Mouse (Mus musculus) thymus, postnatal 10 days (tissue): ENCODE measurements around the gene Mfsd6.
"Not testable (repeated sequence)": the region's sequence is repeated elsewhere in the genome, so short reads cannot be mapped to it uniquely, and the experiment has no call there.

ENCODE experiments used
- DNase-seq, 2 experiments: peaks; one replicate each; pipeline ENCODE4 v3.0.0; 2021; ENCODE audit warnings: low spot score in 2 of 2

Mfsd6 gene

DNA sequence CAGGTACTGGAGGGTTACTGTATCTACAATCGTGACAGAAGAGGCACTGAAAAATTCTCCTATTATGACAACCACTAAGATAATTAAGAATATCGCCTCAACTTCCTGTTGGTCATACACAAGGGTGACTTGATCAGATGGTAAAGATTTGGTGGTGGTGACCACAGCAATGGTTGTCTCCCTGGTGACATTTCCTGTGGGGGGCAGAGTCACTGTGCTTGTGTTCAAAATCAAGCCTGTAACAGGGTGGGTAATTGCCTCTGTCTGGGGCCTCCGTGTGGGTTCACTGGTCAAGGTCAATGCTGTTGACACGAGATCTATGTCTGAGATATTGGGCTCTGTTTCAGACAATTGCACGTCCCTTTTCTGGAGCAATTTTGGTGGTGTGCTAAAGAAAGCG, 18.5 kb downstream of the Mfsd6 start:
- DNase-seq: no peak

DNA sequence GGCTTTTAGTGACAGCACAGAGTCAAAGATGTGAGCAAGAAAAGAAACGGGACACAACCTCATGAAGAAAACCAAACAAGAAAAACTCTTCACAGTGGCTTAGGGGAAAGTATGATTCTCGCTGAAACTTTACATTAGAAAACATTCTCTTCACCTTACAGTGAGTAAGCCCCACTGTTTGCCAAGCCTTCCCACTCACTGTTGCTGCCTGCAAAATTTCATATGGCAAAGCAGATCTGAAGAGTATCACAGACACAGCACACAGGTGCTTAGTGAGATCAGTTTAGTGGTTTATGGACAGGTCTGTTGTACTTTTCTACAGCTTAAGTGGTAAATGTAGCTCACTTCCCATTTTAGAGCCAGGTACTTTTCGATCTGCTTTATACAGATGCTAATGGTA, 20.2 kb downstream of the Mfsd6 start:
- DNase-seq: no peak

DNA sequence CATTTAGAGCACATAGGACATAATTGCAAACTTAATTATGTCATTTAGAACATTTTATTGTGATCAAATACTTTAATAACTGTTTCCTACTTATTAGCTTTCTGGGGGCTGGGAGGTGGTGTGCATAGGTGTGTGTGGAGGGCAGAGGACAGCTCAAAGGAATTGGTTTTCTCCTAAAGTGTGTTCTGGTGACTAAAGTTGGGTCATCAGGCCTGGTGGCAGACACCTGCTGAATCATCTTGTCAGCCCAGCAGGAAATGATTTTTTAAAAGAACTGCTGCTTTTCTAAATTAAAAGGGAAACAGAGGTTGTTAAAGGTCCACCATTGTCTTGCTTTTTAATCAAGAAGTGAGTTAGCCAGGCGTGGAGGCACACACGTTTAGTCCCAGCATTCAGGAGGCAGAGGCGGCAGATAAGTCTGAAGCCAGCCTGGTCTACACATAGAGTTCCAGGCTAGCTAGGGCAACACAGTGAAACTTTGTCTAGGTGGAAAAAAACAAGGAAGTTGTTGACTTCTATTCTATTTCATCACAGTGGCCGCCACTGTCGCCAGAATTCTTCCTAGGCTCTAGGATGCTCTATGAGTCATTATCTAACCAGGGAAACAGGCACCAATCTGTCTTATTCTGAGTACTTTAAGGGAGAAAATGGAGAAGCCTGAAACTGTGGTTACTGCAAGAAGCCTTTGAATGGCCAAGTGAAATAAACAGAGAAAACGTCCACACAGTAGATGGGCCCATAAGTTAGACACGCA, 24.3 kb downstream of the Mfsd6 start:
- DNase-seq: no peak

DNA sequence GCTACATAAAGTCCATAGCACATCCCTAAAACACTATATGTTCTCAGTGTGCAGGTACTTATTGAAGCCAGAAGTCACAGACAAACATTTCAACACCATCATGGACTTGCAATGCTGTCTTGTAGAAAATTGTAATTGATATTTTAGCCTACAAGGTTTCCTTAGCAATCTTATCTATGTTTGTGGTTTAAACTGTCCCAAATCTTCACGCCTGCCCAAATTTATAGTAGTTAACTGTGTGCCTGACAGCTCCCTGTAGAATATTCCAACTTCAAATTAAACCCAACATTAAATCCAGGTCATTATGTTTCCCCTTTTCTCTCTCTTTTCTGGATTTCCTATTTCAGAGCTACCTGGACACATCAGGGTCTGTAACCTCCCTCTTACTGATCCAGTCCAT, 25.3 kb downstream of the Mfsd6 start:
- no peak for DNase-seq

DNA sequence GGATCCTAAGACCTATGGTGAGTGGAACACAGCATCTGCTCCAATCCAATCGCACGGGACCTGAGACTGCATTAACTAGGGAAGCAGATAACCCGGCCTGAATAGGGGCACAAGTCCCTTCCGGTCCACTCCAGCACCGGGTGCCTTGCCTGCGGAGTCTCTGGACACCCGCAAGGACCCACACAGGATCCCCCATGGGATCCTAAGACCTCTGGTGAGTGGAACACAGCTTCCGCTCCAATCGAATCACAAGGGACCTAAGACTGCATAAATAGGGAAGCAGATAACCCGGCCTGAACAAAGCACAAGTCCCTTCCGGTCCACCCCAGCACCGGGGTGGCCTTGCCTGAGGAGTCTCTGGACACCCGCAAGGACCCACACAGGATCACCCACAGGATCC, 32.8 kb downstream of the Mfsd6 start:
- DNase-seq: not testable (repeated sequence)

DNA sequence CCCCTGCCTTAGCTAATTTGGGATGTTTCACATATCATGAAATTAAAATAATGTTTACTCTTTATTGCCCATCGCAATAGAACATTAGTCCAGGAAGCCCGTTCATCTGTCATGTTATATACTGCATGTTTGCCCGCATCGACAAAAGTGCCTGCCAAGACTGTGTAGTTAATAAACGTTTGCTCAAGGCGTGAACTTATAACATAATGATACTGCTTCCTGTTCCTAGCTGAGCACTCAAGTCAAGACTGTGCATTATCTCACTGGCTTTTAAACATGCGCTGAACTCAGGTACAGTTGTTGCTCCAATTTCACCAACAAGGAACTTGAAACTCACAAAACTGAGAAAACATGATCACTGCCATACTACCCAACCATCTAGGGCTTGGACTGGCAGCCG, 39.6 kb downstream of the Mfsd6 start:
- DNase-seq: no peak

DNA sequence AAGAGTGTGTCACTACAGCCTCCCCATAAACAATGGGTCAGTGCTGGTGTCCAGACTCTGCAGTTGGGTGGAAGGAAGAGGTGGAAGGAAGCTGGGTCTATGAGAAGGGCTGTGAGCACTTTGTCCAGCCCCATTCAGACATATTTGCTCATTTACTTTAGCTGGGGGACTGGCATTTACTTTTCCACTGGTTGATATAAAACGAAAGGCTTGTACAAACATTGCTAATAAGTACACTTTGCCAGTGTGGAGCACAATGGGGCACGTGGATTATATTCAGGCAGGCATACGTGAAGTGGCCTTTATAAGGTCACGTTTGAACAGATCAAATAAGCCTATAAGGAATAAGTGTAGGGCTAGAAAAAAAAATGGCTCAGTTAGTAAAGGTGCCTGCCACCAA, 43.7 kb downstream of the Mfsd6 start:
- no peak for DNase-seq

DNA sequence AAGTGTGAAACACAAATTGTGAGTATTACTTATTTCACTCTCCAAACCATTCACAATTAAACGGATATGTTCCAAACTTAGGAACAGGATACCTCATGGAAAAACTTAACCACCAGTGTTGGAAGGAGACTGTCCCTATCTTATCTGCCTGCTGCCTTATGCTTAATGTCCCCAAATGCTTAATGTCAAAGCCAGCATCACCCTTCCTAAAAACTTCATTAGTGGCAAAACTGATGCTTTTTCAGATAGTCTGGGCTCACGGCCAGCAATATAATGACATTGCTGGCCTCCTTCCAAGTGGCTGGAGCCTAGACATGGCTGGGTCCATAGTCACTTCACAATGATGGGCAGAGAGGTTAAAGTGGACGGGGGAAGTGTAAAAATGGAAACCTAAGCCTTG, 50.6 kb downstream of the Mfsd6 start:
- DNase-seq: no peak

GRCm38 (mm10) chr1:52675561-52676551, 51.4 kb downstream of the Mfsd6 start:
- DNase-seq: no peak

DNA sequence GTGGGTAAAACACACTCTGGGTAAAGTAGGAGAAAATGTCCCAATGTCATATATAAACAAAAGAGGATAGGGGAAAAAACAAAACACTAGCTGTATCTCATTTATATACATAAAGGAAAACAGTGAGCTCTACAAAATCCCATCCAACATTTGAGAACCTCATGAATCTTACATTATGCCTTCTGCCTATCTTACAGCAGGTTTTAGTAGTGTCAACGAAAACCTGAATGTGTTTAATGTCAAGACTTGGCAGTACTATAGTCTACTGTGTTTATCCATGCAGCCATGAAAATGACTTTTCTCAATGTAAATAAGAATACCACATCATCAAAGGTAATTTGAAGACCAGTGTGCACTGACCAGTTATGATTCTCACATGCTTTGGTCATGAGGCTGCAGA, 57.3 kb downstream of the Mfsd6 start:
- no peak for DNase-seq

DNA sequence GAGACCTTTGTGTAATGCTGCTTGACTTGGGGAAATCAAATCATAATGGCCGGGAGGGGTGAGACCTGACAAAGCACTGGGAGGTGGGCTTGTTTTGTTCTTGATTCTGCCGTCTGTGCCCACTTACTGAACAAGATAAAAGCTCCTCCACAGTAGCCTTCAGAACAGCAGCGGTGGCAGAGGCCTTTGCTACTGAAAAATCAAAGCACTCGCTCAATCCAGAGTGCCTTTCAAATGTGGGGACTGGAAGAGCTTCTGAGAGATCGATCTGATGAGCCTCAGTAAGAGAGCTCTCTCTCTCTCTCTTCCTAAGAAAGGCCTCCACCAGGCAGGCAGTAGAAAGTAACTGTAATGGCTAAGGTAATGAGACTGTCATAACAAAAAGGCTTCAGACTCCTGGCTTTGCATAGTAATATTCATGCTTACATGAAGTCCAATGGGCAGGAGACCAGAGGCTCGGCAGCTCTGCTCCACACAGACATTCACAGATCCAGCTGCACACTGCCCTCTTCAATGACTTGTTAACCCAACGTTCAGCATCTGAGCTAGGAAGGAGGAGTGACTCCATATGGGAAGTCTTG, 58.4 kb downstream of the Mfsd6 start:
- DNase-seq: no peak

DNA sequence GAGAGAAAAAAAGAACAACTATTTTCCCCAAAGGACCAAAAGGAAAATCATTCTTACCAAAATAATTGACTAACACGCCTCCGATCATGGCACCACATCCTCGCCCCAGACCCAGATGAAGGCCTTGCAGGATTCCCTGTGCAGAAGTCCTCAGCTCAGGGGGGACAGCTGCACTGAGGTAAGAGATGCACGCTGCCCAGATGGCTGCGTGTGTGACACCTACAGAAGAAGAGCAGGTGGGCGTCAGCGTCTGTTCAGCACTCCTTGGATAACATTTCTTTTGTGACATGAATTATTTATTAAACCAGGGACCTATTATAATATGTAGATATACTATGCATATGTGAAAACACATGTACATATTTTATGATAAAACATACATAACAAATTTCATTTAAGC, 64.0 kb downstream of the Mfsd6 start:
- DNase-seq: no peak

- DNase-seq: no peak
Measured at GRCm38 (mm10) chr1:52660765-52661164, 66.5 kb downstream of the Mfsd6 start.

- DNase-seq: no peak
Measured at GRCm38 (mm10) chr1:52660278-52660677, 67.0 kb downstream of the Mfsd6 start.

DNA sequence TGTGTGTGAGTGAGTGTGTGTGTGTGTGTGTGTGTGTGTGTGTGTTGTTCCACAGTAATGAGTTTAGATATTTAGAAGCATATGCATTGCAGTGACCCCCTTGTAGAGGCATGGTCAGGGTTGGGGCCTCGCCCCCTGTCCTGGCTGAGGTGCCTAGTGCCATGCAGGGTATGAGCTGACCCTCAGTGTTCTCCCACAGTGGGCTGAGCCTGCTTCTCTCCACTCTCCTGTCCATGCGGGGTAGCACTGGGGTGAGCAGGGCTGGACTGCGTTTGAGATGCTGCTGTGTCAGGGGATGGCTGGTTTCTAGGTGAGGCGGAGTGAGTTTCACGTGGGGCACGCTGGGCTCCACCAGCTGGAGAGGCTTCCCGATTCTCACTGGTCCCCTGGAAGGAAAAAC, 69.1 kb downstream of the Mfsd6 start:
- DNase-seq: no peak

DNA sequence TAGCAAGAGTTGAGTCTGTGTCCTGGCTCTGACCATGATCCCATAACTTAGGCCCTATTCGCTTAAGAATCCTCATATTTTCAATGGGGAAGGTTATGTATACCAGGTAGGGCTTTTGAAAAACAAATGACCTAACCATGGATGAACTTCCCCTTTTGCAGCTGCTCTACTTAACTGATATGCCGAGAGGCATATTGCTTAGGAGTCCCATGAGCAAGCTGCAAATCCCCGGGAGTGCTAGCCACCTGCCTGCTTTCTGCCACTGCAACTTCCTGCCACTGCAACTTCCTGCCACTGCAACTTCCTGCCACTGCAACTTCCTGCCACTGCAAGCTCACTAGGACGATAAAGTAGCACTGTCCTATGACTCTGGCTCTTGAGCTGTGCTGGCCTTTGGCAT, 72.1 kb downstream of the Mfsd6 start:
- DNase-seq: peak; percentile 40 to 48

GRCm38 (mm10) chr1:52653366-52653765, 73.9 kb downstream of the Mfsd6 start:
- no peak for DNase-seq

GRCm38 (mm10) chr1:52652601-52653253, 74.5 kb downstream of the Mfsd6 start:
- DNase-seq: no peak

DNA sequence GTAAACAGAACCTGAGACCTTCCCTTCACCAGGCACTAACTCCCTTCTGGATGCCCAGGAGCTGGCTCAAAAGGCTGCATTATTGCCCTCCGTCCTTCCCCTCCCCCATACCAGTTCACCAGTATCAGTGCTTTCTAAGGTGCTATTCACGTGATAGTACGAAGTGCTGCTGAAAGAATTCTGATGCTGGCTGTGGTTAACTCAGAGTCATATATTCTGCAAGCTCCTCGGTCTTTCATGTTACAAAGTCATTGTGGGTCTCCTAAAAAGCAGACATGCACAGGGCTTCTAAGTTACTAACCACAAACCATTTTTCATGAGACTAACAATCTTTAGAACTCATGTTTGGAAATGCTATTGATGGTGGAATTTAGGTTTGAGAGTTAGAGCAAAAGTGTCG, 77.2 kb downstream of the Mfsd6 start:
- no peak for DNase-seq

- DNase-seq: peak; percentile 56 to 75
Measured at GRCm38 (mm10) chr1:52648153-52649027, 78.9 kb downstream of the Mfsd6 start.

DNA sequence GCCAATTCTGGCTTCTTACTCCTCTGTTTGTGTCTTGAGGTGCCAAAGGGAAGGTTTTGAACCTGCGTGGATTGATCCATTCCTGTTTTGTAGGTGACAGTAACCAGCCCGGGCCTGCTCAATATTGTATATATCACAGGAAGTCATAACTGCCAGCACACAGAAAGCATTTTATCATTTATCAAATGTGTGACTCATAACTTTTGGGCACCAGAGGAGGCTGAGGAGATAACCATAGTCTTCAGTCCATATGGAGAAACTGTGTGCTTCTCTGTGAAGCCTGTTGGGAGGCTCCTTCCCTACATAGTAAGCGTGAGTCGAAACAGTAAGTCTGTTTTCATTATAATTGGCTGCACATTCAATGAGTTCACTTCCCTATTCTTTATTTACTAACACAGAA, 86.5 kb downstream of the Mfsd6 start:
- DNase-seq: no peak
